Mouse (Mus musculus): ENCODE measurements around the gene Nfia.

Gene Nfia

DNA sequence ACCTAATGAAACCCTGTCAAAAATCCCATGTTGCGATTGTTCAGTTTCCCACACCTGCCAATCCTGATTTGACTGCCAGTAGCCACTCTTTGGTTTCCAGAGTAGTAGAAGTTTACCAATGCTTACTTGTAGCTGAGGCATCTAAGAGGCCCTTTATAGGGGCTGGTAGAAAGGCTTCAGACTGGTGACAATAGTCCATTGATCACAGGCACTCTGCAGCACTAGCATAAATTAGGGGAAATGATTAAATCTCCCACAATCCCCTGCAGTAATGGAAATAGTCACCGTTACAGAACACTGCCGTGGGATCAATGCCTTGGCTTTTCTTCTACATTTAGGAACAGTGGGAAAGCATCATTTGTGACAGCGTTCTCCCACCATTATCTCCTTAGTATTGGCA lies 254.9 kb downstream of the Nfia start:
- no peak for DNase-seq

DNA sequence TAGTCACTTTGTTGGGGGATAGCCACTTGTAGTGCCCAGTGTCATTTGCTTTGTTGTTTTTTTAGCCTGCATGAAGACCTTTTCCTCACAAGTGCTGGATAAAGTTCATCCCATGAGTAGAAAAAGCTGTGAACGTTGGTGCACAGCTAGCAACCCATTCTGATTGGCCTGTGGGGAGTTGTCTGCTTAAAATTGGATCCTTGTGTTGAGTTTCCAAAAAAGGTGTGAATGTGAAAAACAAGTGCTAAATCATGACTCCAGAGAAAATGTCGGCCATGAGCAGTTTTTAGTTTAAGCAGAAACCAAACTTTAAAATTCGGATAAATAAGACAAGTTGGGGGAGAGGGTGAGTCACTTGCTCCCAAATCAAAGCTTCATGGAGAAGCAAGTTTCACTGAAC lies 259.3 kb downstream of the Nfia start:
- no peak for DNase-seq

DNA sequence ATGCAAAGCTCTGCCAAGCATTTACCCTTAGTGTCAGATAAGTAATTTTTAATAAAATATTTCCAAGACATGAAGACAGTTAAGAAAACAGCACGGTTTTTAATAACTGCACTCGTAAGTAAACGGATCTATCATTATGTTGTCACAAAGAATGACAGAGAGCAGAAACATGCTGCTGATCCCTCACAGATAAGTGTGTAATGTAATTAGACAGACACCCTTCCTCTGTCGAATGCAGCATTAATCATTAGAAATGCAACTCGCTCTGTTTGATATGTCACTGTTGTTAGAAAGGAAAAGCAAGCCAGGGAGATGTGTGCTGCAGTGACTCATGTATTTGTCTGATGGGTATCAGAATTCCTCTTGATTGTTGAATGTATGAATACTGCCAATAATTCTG lies 259.8 kb downstream of the Nfia start:
- DNase-seq, result no peak

DNA sequence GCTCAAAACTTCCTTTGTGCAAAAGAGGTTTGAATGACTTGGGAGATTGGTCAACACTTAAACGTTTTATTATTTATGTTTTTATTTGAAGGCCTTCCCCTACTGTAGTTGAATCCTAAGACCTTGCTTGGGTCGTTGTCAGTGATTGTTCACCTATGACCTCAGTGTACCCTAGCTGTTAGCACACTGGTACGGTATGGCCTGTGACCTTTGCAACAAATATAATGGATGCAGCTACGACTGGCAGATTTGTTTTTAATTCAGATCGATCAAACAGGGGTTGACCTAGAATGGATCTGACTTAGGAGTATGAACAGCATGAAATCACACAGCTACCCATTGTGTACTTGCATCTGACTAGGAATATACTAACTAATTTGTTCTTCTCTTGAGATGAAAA lies 266.6 kb downstream of the Nfia start:
- DNase-seq, result no peak

DNA sequence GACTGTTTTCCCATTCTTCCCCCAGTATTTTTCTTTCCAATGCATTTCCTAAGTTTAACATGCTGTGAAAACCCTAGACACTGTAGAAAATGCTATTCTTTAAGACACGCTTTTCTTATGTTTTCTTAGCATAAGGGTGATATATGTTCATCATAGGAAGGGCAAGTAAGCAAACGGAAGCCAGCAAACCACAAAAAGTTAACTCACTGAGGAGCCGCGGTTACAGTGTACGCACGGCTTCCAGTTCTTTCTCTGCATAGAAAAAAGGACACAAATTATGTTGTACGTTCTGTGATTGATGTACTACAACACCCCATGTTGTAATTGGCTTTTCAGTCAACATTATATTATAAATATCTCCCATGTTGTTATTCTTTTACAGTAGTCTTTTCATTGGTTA lies 267.6 kb downstream of the Nfia start:
- no peak for DNase-seq

DNA sequence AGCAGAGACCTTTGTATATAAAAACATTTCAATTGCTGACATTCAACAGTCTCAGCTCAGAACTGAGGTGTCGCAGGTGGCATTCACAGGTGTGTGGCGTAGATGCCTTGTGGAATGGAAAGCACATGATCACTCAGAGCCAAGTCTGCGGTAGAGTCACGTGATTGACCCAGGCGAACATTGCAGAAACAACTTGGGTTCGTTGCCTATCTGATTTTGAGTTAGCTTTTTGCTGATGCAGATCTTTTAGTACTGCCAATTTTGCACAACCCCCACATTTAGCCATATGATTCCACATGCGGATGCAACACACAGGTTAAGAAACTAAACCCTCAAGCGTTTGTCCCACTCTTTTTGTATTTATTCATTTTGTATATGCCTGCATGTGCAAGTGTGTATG lies 272.1 kb downstream of the Nfia start:
- DNase-seq, result no peak

DNA sequence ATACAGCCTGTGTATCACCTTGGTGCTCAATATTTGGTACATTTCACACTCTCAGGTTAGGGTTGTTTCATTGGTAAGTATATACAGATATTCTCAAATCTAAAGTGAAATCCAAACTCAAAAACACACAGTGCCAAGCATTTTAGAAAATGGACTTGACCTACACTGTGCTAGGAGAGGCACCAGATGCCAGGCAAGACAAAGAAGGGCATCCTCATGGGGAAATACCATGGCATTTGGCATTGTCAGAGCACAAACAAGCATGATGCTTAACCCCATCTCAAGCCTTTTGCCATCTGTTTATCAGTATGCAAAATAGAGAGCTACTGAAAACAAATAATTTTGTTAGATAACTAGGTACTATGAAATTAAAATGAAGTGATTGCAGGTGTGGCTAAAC lies 274.8 kb downstream of the Nfia start:
- no peak for DNase-seq

DNA sequence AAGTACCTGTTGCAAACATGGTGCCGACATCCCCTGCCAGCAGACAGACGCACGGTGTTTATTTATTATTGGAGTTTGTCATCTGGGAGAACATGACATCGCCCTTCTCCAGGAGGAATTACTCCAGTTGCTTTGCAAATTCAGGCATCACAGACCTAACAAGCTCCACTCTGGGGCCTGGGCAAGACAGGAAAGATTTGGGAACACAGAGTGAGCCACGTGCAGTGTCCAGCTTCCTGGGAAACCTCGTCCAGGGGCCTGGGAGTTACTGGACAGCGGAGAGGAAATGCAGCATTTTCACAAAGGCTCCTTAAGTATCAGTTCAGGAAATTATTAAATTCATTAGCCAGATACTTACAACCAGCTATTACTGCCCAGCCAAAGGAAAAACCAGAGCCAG lies 277.1 kb downstream of the Nfia start:
- no peak for DNase-seq

DNA sequence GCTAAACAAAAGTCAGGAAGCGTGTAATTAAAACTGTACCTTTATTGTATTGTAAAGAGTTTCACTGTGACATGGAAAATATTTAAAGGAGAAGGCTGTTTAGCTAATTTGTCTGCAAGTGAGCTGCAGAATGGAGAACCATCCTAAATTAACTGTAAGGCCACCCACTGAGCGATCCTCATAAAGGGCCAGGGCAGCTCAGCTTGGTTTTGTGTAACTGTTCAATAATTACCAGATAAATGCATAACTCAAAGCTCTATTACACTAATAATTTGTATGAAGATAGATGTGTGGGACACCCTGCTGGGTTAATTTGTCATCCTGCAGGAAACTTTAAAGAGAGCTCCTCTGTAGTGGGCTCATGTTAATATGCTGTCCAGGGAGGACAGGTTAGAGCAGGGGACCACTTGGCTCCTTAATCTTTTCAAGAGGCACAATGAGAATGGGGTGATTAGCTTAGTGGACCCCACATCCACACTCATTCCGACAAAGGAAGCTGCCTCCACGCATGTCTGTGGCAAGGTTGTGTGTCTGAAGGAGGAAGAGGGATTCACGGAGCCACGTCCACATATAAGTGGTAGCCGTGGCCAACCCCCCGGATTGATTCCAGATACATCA lies 277.6 kb downstream of the Nfia start:
- no peak for DNase-seq

DNA sequence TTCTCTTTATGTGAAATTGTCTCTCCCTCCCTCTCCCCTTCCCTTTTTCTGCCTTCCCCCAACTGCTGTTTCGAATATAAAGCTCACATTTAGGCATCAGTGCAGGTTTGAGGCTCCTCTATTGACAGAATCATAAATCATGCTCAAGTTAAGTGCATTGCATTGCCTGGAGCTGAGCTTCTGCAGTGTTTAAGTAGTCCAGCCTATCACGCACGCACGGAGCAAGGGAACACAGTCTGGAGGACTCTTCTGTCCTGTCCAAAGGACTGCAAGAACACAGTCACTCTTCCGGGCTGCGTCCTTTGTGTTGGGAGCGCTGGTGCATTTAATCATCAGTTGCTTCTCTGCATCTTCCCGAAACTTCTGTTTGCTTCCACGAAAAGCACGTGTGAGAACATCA lies 278.2 kb downstream of the Nfia start:
- no peak for DNase-seq

DNA sequence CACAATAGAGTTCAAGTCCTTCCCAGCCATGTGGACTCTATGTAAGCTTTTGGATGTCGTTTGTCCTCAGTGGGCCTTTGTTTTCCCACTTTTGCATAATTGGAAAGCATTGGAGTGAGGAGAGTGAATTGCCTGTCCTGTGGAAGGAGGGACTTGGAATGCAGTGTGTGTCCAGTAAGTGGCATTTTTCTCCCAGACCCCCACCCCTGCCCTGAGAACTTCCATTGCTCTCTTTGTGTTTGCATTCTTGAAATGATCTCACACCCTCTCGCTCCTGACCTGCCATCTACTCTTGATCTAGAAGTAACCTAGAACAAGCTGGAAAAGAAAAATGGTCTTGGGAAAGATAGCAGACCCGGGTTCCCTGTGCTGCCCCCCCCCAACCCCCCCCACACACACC lies 278.8 kb downstream of the Nfia start:
- DNase-seq, result no peak

DNA sequence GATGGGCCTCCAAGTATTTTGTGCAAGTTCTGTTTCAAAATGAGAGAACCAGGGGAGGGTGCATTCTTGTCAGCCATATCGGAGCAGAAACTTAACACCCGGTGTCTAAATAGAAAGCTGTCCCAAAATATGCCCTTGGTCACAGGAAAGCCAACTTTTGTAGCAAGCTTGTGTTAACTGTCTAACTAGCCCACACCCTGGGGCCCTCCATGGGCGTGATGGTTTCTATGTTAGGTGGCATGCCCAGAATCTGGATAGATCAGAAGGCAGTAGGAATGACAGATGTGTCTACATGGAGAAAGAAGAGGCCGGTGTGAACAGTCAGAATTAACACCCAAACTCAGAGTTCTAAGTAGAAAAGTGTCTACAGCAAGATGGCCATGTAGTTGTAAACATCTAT lies 282.5 kb downstream of the Nfia start:
- no peak for DNase-seq

DNA sequence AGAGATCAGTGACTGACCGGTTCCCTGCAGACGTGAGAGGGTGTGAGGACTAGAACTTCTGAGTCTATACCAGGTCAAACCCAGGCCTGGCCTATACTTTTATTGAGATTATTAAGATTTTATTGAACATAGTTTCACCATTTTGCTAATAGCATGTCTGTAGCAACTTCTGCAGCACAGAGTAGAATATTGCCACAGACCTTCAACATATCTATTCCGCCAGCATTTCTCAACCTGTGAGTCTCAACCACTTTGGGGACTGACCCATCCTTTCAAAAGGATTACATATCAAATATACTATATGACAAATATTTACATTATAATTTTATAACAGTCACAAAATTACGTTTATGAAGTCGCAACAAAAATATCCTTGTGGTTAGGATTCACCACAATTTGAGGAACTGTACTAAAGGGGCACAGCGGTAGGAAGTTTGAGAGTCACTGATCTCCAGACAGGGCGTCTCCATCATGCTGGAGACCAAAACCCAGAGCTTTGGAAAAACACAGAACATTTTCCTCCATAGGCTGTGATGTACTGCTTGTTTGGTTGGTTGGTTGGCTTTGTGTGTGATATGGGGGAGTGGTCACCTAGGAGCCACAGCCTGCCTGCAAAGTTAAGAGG lies 284.0 kb downstream of the Nfia start:
- no peak for DNase-seq

DNA sequence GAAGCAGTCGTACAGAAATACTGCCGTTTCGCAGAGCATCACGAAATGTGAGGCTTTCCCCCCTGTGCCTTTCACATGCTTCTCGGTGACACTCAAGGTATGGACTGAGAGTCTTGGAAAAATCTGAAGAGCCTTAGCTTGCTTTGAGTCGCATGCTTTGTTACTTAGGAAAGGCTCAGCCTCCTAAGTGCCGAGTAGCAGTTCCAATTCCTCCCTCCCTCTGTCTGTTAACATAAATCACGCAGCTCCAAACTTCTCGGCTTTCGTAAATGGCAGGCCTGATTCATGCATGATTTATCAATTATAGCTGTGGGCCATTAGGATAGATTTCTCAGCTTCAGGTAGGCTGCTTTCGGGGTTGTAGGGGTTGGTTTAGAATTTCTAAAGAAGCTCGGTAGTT lies 284.7 kb downstream of the Nfia start:
- no peak for DNase-seq

DNA sequence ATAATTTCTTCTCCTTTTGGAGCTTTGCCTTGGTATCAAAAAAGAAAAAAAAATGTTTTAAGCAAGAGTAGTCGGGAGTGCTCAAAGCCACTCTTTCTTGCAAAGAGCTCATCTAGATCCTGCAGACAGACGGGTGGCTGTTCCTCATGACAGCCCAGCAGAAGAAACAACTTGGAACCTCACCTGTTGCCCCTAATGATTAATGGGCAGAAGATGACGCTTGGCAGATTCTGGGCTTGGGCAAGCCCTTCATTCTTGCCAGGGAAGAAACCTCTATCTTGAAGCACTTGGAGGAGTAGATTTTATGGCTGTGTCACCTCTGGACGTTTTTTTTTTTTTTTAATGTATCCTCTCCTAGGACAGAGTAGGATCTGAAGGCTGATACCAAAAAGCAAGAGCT lies 285.2 kb downstream of the Nfia start:
- no peak for DNase-seq

DNA sequence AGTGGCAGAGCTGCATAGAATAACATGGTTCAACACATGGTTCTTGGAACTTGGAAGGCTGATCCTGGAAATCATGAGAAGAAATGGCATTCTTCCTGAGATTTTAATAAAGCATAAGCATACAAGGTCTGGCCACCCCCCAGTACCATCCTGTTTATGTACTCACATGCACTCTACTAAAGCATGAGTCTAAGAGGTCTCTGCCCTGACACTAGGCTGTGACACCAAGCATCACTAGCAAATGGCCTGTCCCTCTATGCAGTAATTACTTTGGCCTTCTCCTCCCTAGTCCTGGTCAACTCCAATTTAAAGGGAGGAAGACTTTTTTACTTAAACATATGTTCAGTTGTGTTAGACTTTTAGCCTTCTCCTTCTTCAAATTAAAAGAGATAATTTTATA lies 285.6 kb downstream of the Nfia start:
- no peak for DNase-seq

DNA sequence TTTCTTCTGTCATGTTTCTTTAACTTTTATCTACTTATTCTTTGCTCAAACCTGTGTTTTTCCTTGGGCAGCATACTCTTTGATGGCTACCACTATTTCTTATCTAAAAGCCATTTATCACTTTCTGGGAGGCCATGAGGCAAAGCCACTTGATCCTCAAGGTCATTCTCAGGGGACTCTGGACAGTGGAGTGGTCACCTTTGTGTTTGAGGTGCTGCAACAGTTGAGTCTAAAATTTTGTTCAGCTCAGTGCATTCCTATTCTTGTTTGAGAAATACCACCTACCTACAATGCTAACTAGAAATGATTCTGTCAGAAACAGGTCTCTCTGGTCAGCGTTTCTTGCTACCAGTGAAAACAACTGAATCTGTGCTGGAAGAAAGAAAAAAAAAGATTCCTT lies 288.1 kb downstream of the Nfia start:
- no peak for DNase-seq

DNA sequence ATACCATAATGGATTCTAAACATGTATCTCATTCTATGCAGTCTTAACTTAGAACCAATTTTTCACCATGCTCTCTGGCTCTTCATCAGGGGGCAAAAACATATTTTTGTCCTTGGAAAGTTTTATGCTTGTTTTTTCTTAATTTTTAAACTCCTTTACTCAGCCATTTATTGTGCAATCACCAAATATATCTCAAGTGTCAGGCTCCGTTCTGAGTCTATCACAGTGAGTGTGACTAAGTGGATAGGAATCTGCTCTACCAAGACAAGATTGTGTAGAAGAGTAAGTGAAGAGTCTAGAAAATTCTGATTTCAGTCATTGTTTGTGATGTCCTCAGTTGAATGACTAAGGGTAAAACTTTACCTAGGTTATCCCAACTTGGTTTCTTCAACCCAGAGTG lies 288.6 kb downstream of the Nfia start:
- DNase-seq, result no peak

DNA sequence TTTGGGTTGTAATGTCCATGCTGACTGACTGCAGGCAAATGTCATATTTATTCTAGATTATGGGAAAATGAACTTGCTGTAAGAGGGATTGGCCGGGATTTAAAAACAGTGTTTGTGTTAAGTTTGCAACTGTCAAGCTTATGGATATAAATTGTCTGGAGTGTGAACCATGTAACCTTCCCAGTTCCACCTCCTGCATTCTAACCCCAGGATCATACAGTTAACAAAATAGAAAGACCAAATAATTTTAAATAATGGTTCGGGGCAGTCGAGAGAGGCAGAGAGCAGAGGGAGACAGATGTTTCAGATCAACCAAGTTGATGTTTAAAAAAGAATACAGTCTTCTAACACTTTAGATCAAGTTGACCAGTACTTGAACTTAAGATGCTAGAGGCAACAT lies 290.7 kb downstream of the Nfia start:
- DNase-seq, result no peak

DNA sequence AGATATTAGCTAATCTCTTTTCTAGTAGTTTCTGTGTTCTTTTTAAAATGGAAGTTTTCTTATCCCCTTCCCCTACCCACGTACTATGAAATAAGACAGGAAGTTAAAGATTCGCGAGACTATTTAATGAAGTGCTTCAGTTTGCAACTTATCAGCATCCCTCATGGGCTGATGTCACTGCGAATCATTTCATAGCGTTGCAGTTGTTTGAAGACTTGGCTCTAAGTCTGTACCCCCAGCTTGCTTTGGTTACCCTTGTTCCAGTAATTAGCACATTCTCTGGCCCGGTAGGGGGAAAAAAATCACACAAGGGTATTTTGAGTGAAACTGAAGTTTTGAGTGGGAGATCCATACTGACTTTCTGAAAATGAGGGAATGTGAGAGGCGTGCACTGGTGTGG lies 303.6 kb downstream of the Nfia start:
- DNase-seq, result no peak

DNA sequence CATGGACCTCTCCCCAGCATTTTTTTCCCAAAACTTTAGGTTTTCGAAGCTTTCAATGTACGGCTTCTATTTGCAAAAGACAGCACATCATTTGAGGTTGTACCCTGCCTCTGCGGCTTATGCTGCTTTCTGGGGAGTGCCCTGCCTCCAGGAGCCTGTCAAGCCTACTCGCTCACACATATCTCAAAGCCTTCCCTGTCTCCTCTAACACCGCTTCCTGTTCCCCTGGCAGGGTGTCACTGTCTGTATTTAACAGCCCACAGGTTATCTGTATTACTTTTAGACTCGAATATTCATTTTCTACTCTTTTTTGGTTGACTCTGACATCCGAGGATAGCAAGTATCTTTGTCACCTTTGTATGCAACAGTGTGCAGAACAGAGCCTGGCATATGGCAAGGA lies 304.1 kb downstream of the Nfia start:
- no peak for DNase-seq

DNA sequence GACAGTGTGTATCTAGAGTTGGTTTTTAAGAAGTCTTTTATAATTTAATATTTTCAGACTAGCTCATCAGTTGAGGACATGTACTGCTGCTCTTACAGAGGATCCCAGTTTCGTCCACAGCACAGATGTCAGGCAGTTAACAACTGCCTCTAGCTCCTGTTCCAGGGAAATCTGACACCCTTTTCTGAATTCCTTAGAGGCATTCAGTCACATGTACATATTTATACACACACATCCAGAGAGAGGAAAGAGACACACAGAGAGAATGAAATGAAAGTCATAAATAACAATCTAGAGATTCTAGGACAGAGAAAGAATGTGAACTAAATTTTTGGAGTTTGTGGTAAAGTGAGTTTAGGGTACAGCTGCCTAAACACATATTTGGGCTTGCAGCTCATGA lies 308.1 kb downstream of the Nfia start:
- no peak for DNase-seq

DNA sequence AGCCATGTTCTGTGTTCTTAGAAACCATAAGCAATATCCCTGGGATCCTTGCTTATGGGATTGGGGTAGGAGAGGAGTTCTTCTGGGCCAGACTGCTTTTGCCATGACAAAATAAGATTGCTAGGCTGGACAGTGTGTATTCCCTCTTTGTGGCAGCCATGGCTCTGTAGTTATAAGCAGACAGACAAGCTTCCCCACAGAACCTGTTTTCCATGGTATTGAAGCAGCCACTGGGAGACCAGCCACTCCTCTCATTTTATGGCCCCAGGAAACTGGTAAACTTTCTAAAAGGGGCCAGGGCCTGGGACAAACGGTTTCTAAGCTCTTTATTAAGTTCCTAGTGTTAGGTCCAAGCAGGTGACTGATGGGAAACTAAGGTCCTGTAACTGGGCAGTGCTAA lies 309.4 kb downstream of the Nfia start:
- no peak for DNase-seq

DNA sequence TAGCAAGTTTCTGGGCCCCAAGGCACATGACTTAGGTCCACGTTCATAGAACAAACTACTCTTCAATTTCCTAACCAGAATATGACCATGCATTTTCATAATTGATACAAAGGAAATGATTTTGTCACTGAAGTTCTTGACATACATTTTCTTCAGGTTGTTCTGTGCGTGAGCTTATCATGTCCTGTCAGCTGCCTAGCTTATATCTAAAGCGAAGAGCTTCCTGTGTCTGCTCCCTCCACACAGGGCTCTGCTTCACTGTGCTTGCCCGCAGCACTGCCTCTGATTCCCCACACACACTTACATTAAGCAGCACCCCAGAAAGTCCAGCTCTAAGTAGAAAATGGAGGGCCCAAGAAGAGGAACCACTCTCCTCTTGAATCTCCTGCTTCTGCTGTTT lies 310.0 kb downstream of the Nfia start:
- no peak for DNase-seq

DNA sequence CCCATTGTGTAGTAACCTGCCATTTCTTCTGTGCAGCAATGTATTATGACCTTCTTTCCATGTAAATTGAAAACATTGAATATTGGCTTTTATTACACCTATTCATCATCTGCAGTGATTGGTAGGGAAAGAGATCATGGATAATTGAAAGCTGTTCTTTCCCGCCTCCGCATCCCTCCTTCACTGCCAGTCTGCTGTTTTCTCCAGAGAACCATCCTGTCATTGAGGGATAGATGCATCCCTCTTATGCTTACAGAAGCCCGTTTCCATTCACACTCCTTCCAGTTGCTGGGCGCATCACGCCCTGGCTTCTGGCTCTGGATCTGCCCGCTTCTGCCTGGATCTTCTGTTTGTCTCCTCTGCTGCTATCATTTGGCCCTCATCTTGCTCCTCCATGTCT lies 312.5 kb downstream of the Nfia start:
- no peak for DNase-seq

DNA sequence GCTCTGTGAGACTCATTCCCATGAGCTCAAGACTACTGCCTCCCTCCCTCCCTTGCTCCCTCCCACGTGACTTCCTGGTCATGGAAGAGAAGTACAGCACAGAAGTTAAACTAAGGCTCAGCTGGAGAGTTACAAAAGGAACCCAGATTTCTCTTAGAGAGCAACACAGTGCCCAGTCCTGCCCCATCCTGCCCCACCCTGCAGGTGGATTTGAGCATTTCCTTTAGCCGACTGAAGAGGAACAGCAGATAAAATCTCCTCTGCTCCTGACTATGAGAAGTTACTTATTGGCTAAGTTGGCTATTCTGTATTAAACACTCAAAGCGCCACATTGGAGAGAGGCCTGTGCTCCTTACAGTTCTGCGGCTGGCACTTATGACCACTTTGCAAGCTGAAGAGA lies 314.4 kb downstream of the Nfia start:
- DNase-seq, result no peak
